ENCODE assay signal across 23 mouse cellular contexts in genomic region chr6:24207866-24208265, GRCm38 (mm10). TPM values are rescaled to one million over a fixed set of nuclear protein-coding genes. Genes with fewer than 3 reads are reported as not detected.
"Had no signal": no experiment of that assay in that cellular context is flagged by ENCODE, and none has a peak within 500 bp of the region (broad histone marks: within the 10 kb centered on the region; RNA-seq: fewer than 3 reads in every experiment).

No protein-coding gene starts in this region.

- H3K9ac ChIP-seq: limb, embryonic 13.5 days; liver, embryonic 14.5 days; liver, postnatal 0 days; lung, embryonic 14.5 days; midbrain, embryonic 12.5 days; midbrain, embryonic 15.5 days; neural tube, embryonic 12.5 days; neural tube, embryonic 15.5 days had no signal

- H3K4me3 ChIP-seq: layer of hippocampus, adult 2 months; limb, embryonic 10.5 days; limb, embryonic 13.5 days; midbrain, embryonic 12.5 days; midbrain, embryonic 15.5 days; neural tube, embryonic 12.5 days; neural tube, embryonic 15.5 days had no signal

- H3K9me3 ChIP-seq: limb, embryonic 10.5 days; limb, embryonic 13.5 days; midbrain, embryonic 12.5 days; midbrain, embryonic 15.5 days; neural tube, embryonic 12.5 days; neural tube, embryonic 15.5 days had no signal

- ATAC-seq: intestine, embryonic 16.5 days; liver, postnatal 0 days; lung, postnatal 0 days; midbrain, embryonic 15.5 days had no signal

- H3K27me3 ChIP-seq: limb, embryonic 13.5 days; midbrain, embryonic 12.5 days; midbrain, embryonic 15.5 days; neural tube, embryonic 12.5 days; neural tube, embryonic 15.5 days had no signal

- H3K4me2 ChIP-seq: limb, embryonic 13.5 days; lung, embryonic 14.5 days; midbrain, embryonic 12.5 days; midbrain, embryonic 15.5 days; neural tube, embryonic 12.5 days; neural tube, embryonic 15.5 days had no signal

- H3K36me3 ChIP-seq: limb, embryonic 10.5 days; limb, embryonic 13.5 days; midbrain, embryonic 12.5 days; midbrain, embryonic 15.5 days; neural tube, embryonic 12.5 days; neural tube, embryonic 15.5 days had no signal

- H3K4me1 ChIP-seq: limb, embryonic 10.5 days; limb, embryonic 13.5 days; midbrain, embryonic 12.5 days; midbrain, embryonic 15.5 days; neural tube, embryonic 12.5 days; neural tube, embryonic 15.5 days had no signal

- H3K27ac ChIP-seq: kidney, postnatal 0 days; layer of hippocampus, adult 2 months; limb, embryonic 10.5 days; limb, embryonic 13.5 days; liver, embryonic 14.5 days; macrophage; midbrain, embryonic 12.5 days; midbrain, embryonic 15.5 days; neural tube, embryonic 12.5 days; neural tube, embryonic 15.5 days; stomach, postnatal 0 days had no signal

- DNase-seq: layer of hippocampus, adult 9-11 months; liver; liver, postnatal 0 days; lung, embryonic 14.5 days; right cerebral cortex, adult 18-20 months; right cerebral cortex, postnatal 14 days; right cerebral cortex, postnatal 4 days; thymus, adult 2 months; thymus, postnatal 14 days; thymus, postnatal 4 days had no signal

RNA-seq across cellular contexts. Expression of gene Slc13a1, which starts 40.0 kb away (rescaled TPM):
- polyA plus RNA-seq: limb, embryonic 10.5 days; limb, embryonic 13.5 days; liver, embryonic 14.5 days; liver, postnatal 0 days; lung, embryonic 14.5 days; lung, postnatal 0 days; macrophage; stomach, postnatal 0 days had no signal
